Mouse (Mus musculus) forebrain, embryonic 10.5 days (tissue): Measurements from ENCODE around the gene Hba-a2. TPM values are rescaled to one million over a fixed set of nuclear protein-coding genes. Genes with fewer than 3 reads are reported as not detected.
"Not testable (repeated sequence)": the region's sequence is repeated elsewhere in the genome, so short reads cannot be mapped to it uniquely, and the experiment has no call there.

Source experiments
- DNase-seq: peaks from one replicate; pipeline ENCODE4 v3.0.0-alpha.2; 2017; ENCODE audit warnings: low spot score; ENCODE audit errors: extremely low spot score
- H3K27ac ChIP-seq: fragments of 300-500 bp; sonication (generic); 2 replicates; pipeline ENCODE4 v1.5.1; 2016; ENCODE audit warnings: mild to moderate bottlenecking
- H3K27me3 ChIP-seq: fragments of 300-500 bp; sonication (generic); 2 replicates; pipeline ENCODE4 v1.6.1; 2016; ENCODE audit warnings: mild to moderate bottlenecking; ENCODE audit not compliant: poor library complexity, severe bottlenecking
- H3K36me3 ChIP-seq: fragments of 300-500 bp; sonication (generic); replicated peaks from 2 replicates; pipeline ENCODE4 v1.6.1; 2016; ENCODE audit warnings: mild to moderate bottlenecking, moderate library complexity
- H3K4me1 ChIP-seq: fragments of 300-500 bp; sonication (generic); 2 replicates; pipeline ENCODE4 v1.6.1; 2016
- H3K4me3 ChIP-seq: fragments of 300-500 bp; sonication (generic); 2 replicates; pipeline ENCODE4 v1.5.1; 2016; ENCODE audit warnings: mild to moderate bottlenecking, moderate library complexity
- H3K9me3 ChIP-seq: fragments of 300-500 bp; sonication (generic); 2 replicates; pipeline ENCODE4 v1.6.1; 2016; ENCODE audit warnings: mild to moderate bottlenecking, moderate library complexity
- WGBS: fragments of 180-500 bp; shearing (Covaris S2); methylation state at CpG from one replicate; pipeline ENCODE4 v1.1.7; 2016; 5-methylcytosine and 5-hydroxymethylcytosine counted together
- polyA plus RNA-seq: library from polyadenylated mRNA; unstranded; fragments of >200 nt; fragmentation: Nextera tagmentation; extraction: Ambion mirVana; gene quantifications from 2 replicates; pipeline ENCODE4 v1.2.1, GENCODE M21; 2016

Hba-a2 gene
- polyA plus RNA-seq, 1 experiment from 2014 or later: 5,635 TPM

GRCm38 (mm10) chr11:32267964-32268363 is 28.3 kb upstream of the Hba-a2 start:
- Histone ChIP-seq H3K27ac (peak overlapping the region; percentile 98), H3K9me3 (no peaks in the 10 kb centered on the region), H3K4me3 (peak overlapping the region; percentile 92), H3K36me3 (peaks cover 1% of the 10 kb centered on the region; the same call in 1 of the 2 replicates), H3K4me1 (peaks cover 24% of the 10 kb centered on the region), H3K27me3 (no peaks in the 10 kb centered on the region)
- WGBS: 31% methylated on average over 5 of the region's 5 CpGs
- DNase-seq: peak; percentile 23

GRCm38 (mm10) chr11:32268952-32269351 is 27.3 kb upstream of the Hba-a2 start:
- H3K9me3 ChIP-seq: no peaks in the 10 kb centered on the region
- H3K27me3 ChIP-seq: no peaks in the 10 kb centered on the region
- no peak overlapping the region for H3K4me3 ChIP-seq
- WGBS: 84% methylated on average over 5 of the region's 5 CpGs
- H3K27ac ChIP-seq: peak overlapping the region; percentile 98
- H3K4me1 ChIP-seq: peaks cover 24% of the 10 kb centered on the region
- H3K36me3 ChIP-seq: no peaks in the 10 kb centered on the region
- no peak for DNase-seq

- peaks cover 1% of the 10 kb centered on the region; the same call in 1 of the 2 replicates for H3K27me3 ChIP-seq
- peaks cover 16% of the 10 kb centered on the region for H3K4me1 ChIP-seq
- no peaks in the 10 kb centered on the region for H3K36me3 ChIP-seq
- H3K9me3 ChIP-seq: no peaks in the 10 kb centered on the region
- H3K27ac ChIP-seq: no peak overlapping the region
- 61% methylated on average over 4 of the region's 4 CpGs for WGBS
- no peak overlapping the region for H3K4me3 ChIP-seq
- DNase-seq: no peak
Observed at GRCm38 (mm10) chr11:32271178-32271577, 25.1 kb upstream of the Hba-a2 start.

- no peaks in the 10 kb centered on the region for H3K36me3 ChIP-seq
- H3K9me3 ChIP-seq: no peaks in the 10 kb centered on the region
- H3K27ac ChIP-seq: peak within 1 kb of the TSS; percentile 26; the same call in 1 of the 2 replicates
- H3K4me1 ChIP-seq: peaks cover 10% of the 10 kb centered on the region
- no peak within 1 kb of the TSS for H3K4me3 ChIP-seq
- DNase-seq: no peak
- H3K27me3 ChIP-seq: peaks cover 30% of the 10 kb centered on the region
- WGBS: 76% methylated on average over 3 of the region's 3 CpGs
Observed at GRCm38 (mm10) chr11:32276347-32276746, 19.9 kb upstream of the Hba-a2 start, which contains the start of gene Hba-x. Gene Hba-x (plus strand): TSS chr11:32276400.

- no peaks in the 10 kb centered on the region for H3K36me3 ChIP-seq
- H3K27me3 ChIP-seq: peaks cover 35% of the 10 kb centered on the region
- H3K27ac ChIP-seq: no peak overlapping the region
- H3K4me1 ChIP-seq: peaks cover 10% of the 10 kb centered on the region
- WGBS: 74% methylated on average over 21 of the region's 21 CpGs
- H3K4me3 ChIP-seq: no peak overlapping the region
- DNase-seq: peak; percentile 26
- no peaks in the 10 kb centered on the region for H3K9me3 ChIP-seq
Observed at GRCm38 (mm10) chr11:32277736-32278457, 18.4 kb upstream of the Hba-a2 start.

- H3K4me3 ChIP-seq: no peak overlapping the region
- peaks cover 10% of the 10 kb centered on the region for H3K4me1 ChIP-seq
- H3K27me3 ChIP-seq: peaks cover 35% of the 10 kb centered on the region
- DNase-seq: no peak
- 83% methylated on average over 12 of the region's 12 CpGs for WGBS
- no peaks in the 10 kb centered on the region for H3K9me3 ChIP-seq
- H3K36me3 ChIP-seq: no peaks in the 10 kb centered on the region
- 0 out of 2 replicates have a peak overlapping the region, but pooled peaks have one; percentile 20 for H3K27ac ChIP-seq
Observed at GRCm38 (mm10) chr11:32278458-32278957, 17.8 kb upstream of the Hba-a2 start.

- no peak for DNase-seq
- Histone ChIP-seq H3K4me3 (no peak overlapping the region), H3K4me1 (peaks cover 10% of the 10 kb centered on the region), H3K27ac (no peak overlapping the region), H3K9me3 (no peaks in the 10 kb centered on the region), H3K27me3 (peaks cover 35% of the 10 kb centered on the region), H3K36me3 (no peaks in the 10 kb centered on the region)
- WGBS: 74% methylated on average over 2 of the region's 2 CpGs
Observed at GRCm38 (mm10) chr11:32280646-32281045, 15.6 kb upstream of the Hba-a2 start.

- no peak for DNase-seq
- Histone ChIP-seq H3K27me3 (peaks cover 30% of the 10 kb centered on the region), H3K36me3 (no peaks in the 10 kb centered on the region), H3K4me3 (no peak overlapping the region), H3K4me1 (peaks cover 10% of the 10 kb centered on the region), H3K27ac (no peak overlapping the region), H3K9me3 (no peaks in the 10 kb centered on the region)
- 73% methylated on average over 1 of the region's 1 CpGs for WGBS
Observed at GRCm38 (mm10) chr11:32281416-32282144, 14.7 kb upstream of the Hba-a2 start.

GRCm38 (mm10) chr11:32283091-32283777 is 13.1 kb upstream of the Hba-a2 start, which contains the start of gene Hba-a1:
Gene Hba-a1 (plus strand): TSS chr11:32283511.
- not testable (repeated sequence) for H3K4me1 ChIP-seq, H3K27ac ChIP-seq, H3K4me3 ChIP-seq, H3K36me3 ChIP-seq, DNase-seq, H3K9me3 ChIP-seq
- WGBS: 56% methylated on average over 1 of the region's 5 CpGs
- peaks cover 30% of the 10 kb centered on the region for H3K27me3 ChIP-seq

- DNase-seq, H3K27ac ChIP-seq, H3K36me3 ChIP-seq, H3K4me3 ChIP-seq, H3K9me3 ChIP-seq, H3K4me1 ChIP-seq: not testable (repeated sequence)
- peaks cover 22% of the 10 kb centered on the region for H3K27me3 ChIP-seq
- WGBS: 61% methylated on average over 2 of the region's 2 CpGs
Observed at GRCm38 (mm10) chr11:32284582-32284981, 11.7 kb upstream of the Hba-a2 start.

GRCm38 (mm10) chr11:32285031-32285775 is 11.1 kb upstream of the Hba-a2 start:
- Histone ChIP-seq H3K4me1 (no peaks in the 10 kb centered on the region), H3K36me3 (no peaks in the 10 kb centered on the region), H3K9me3 (no peaks in the 10 kb centered on the region), H3K4me3 (no peak overlapping the region), H3K27ac (no peak overlapping the region), H3K27me3 (peaks cover 22% of the 10 kb centered on the region)
- WGBS: 83% methylated on average over 7 of the region's 7 CpGs
- DNase-seq: no peak

- not testable (repeated sequence) for H3K9me3 ChIP-seq, DNase-seq
- peaks cover 22% of the 10 kb centered on the region for H3K27me3 ChIP-seq
Observed at GRCm38 (mm10) chr11:32285887-32286286, 10.4 kb upstream of the Hba-a2 start.

More at GRCm38 (mm10) chr11:32285887-32286286, 10.4 kb upstream of the Hba-a2 start:
- H3K4me1 ChIP-seq, H3K36me3 ChIP-seq, H3K27ac ChIP-seq, H3K4me3 ChIP-seq: not testable (repeated sequence)
